Mouse (Mus musculus) fat pad, adult 2 months (tissue): ENCODE data around the gene Glt6d1.

Experiments used
- DNase-seq: peaks from one replicate; pipeline ENCODE4 v3.0.0-alpha.2; 2011; ENCODE audit warnings: low read depth, low spot score; ENCODE audit errors: extremely low read depth

Gene Glt6d1

DNA sequence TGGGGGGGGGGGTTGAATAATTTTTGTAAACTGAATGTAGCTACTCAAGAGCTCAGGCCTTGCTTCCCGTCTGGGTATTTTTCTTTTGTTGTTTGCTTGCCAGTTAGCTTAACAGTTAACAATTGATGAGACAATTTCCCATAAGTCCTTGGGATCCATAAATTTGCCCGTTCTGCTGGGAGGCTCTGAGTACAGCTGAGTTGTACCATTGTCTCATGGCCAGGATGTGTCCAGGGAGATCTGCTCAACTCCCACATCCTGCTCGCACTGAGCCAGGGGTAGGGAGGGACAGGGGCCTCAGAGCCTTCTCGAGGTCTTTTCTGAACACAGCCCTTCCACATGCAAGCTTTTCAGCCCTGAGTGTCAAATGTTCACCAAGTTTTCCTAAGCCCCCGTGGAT, 17.6 kb downstream of the Glt6d1 start:
- DNase-seq, result no peak

DNA sequence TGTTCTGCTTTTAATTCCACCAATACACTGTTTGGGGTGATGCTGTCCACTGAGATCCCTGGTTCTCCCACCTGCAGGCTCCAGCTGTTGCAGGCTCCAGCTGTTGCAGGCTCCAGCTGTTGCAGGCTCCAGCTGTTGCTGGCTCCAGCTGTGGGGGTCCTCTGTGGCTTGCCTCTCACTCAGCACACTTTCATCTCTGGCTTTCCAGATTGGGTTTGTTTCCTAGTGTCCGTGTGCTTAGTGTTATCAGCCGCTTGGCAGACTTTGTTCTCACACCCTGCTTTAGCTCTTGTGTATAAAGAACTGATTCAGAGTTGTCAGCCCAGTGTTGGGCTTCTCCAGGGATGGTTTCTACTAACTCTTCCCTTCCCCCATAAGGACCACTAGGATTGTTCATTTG, 18.0 kb downstream of the Glt6d1 start:
- no peak for DNase-seq

DNA sequence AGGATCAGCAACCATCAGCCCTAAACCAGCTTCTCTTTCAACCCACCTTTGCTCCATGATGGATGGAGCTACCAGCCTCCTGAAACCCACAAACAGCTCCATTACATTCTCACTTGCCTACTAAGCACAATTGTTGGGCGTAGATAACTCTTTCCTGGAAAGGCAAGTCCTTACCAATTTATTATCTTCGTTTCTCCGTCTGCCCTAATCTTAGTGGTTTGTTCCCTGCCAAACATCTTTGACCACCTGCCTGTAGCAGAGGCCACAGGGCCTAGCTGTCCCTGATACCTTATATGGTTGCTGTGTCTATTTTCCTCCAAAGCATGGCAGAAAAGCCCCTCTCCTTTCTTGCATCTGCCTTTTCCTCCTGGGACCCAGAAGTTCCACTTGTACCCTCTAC, 26.6 kb downstream of the Glt6d1 start:
- DNase-seq, result no peak

DNA sequence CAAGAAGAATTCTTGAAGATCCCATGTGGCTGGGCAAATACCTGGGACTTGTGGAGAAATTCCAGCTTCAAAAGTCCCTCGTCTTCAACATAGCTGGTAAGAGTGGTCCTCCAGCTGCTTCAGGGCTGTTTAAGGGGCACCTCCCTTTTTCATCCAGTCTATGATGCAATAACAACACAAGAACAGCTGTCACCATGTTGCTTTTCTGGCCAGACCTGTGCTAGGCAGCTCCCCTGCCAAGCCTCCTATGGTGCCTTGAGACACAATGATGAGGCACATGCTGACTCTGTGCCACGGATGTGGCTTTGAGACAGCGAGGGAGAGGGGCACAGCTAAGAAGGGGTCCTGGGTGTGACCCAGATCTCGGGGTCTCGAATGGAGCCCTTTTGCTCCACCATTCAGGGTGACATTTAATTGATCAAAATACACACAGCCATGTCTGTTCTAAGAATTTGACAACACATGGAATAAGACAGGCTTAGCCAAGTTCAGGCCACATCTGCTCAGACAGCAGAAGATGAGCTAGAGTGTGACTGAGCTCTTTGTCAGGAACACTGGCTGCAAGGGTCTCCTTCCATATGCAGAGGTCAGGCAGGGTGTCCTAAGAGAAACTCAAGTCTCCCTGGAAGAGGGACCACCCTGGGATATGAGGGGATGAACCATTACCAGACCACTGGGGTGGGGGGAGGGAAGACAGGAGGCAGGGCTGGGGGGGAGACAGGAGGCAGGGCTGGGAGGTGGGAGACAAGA, 29.9 kb downstream of the Glt6d1 start:
- DNase-seq, result no peak

DNA sequence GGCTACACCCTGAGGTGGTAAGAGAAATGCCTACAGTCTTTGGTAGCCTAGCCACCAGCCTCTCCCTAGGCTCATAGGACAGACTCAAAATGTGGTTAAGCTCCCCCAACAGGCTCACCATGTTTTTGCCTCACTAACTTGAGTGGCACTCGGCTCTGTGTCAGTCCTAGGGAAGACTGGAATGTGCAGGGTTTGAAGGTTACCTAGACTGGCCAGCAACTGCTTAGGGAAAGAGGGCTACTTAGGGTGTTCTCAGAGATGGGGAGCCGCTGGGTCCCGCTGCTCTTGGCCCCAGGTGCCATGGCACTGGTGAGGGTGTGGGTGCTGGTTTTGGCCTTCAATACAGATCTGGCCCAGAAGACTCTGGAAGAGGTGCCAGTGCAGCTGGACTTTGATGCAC, 33.7 kb downstream of the Glt6d1 start, which contains the start of gene Gm13539:
Gene Gm13539 (plus strand): TSS at position 301 of the 400 bp plus-strand sequence.
- DNase-seq, result no peak

DNA sequence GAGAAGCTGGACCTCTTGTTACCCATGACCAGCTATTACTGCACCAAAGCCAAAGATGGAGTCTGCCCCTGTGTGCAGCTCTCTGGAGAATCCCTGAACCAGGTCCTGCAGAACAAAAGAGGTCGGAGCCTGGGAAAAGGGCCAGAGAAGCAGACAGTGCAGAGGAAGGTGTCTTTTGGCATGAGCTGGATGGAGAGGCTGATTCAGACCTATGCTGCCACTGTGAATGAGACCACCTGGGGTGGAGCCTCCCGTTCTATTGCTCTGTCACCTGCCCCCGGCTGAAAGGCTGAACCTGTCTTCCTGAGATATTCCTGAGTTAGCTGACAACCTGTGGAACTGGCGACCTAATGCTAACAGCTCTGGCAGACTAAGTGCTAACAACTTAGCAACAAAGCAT, 34.7 kb downstream of the Glt6d1 start:
- DNase-seq, result no peak

DNA sequence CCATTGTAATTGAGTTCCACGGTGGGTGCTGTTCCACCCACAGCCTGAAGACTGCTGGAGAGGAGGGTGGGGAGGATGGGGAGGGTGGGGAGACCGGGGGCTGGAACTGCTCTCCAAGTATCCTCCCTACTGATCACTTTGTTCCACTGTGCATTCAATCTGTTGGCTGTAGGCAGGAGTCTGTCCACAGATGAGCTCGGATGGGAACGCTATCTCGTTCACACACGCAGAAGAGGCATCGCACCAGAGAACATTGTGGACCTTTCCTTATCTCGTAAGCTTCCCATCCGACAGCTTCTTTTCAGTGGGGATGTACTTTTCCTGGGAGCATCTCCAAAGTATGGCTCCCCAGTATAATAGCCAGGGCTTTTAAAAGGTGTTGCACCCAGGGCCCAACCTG, 36.6 kb downstream of the Glt6d1 start:
- DNase-seq, result no peak

DNA sequence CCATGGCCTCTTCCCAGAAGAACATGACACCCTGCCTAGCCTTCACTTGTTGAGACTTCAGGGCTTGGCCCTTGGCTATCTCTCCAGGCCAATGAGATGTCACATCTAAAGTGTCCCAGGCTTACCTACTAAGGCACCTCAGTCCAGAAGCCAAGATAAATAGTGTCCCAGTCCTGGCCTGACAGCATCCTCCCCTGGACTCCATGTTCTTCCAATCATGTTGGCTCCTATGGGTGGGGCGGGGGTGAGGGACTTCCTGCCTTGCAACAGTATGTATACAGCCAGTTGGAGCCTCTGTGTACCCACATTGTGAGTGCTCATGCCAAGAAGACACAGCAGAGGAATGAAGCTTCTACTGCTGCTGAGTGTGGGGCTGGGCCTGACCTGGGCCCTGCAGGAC, 38.9 kb downstream of the Glt6d1 start, which contains the start of gene Lcn11:
Gene Lcn11 (plus strand): TSS at position 301 of the 400 bp plus-strand sequence.
- no peak for DNase-seq

DNA sequence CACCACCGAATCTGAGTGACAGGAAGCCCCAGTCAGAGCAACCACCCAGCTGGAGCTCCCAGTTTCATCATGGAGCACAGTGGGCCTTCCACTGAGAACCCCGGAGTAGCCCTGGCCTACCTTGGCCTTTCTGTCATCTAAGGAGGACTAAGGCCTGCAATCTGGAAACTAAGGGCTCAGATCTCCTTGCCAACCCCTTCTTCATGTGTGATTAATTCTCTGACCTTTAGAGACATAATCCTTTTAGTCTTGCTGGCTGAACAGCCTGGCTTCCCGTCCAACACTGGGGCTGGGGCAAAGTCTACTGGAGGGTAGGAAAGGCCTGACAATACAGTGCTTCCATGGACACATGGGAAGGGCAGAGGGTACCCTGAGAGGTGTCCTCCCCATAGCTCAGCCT, 39.7 kb downstream of the Glt6d1 start:
- no peak for DNase-seq

DNA sequence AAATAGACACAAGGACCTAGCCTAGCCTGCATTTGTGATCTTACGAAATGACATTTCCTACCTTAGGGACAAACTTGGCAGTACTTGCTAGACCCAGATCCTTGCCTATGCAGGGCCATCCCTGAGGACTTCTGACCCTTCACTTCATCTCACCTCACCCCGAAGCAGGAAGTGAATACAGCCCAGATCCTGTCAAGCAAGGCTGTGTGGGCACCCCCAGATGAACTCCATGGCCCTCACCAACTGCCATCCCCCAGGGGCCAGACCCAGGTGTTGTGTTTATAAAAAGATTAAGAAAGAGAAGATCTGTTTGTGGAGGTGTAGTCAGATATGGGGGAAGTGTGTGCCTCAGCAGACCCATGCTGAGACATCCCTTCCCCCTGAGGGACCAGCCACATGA, 41.0 kb downstream of the Glt6d1 start:
- DNase-seq, result no peak

DNA sequence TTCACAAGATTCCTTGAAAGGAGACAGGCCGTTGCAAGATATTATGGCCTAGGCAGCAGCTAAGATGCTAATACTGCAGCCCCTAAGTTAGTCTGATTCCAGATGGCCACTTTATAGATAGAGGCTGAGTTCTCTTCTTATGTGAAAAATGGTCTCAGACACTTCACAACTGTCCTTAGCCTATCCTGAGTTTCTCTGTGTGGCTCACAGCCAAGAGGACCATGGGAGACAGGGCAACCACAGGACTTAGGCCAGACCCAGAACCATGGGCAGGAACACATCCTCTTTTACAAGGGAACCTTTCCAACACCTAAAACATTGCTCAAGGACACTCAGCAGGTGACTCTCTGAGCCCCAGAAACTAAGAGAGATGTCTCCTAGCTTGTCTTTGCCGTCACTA, 42.1 kb downstream of the Glt6d1 start:
- DNase-seq, result no peak

DNA sequence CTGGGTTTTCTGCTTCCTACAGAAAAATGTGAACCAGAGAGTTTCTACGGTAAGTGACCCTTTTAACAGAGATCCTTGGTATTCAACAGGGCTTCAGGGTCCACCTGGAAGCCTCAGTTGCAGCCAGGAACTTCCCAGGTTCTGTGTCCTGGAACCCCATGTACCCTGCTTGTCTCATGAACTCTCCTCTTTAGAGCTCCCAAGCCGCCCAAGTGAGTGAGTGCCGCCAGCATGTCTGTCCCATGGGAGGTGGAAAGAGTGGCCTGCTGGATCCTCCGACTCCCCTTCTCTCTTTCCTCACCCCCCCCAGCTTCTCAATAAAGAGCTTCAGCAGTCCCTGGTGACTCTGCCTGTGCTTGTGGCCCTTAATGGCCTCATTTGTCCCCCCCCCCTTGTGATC, 47.9 kb downstream of the Glt6d1 start:
- no peak for DNase-seq

DNA sequence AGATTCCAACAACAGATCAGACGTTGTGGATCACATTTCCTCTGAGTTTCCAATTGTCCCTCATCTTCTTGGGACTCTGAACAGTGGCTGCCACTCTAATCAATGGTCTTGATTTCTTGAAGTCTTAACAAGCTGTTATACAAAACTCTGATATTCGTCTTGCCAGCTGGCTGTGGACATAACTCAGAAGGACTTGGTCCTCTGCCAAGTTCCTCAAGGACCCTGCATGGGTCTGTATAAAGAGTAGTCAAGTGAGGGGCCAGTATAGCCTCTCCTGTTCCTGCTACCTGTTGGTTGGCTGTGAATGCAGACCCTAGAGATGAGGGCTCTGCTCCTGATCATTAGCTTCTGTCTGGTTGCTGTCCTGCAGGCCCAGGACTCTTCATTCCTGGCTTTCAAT, 50.4 kb downstream of the Glt6d1 start, which contains the start of gene Lcn3:
Gene Lcn3 (plus strand): TSS at position 301 of the 400 bp plus-strand sequence.
- no peak for DNase-seq

DNA sequence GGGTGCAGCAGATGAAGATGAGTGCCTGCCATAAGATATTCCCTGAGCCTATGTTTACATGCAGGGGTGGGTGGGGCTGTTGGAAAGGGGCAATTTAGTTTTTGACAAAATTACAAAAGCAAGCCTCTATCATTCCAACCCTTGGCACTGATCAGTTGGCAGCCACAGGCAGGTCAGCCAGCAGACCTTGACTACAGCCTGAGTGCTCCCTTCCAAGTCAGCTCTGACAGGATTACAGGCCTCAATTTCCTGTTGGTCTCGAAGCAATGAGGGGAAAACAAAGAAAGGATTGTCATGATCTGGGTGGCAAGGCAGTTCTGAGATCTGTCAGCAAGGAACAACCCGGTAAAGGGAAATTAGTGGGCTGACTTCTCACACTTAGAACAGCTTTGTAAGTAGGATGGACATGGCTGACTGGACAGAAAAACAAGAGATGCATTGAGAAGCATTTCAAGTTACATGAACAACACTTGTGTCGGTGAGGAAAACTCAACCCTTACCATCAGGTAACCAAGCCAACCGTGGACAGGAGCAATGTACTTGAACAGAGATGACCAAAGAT, 57.5 kb downstream of the Glt6d1 start:
- DNase-seq, result no peak

DNA sequence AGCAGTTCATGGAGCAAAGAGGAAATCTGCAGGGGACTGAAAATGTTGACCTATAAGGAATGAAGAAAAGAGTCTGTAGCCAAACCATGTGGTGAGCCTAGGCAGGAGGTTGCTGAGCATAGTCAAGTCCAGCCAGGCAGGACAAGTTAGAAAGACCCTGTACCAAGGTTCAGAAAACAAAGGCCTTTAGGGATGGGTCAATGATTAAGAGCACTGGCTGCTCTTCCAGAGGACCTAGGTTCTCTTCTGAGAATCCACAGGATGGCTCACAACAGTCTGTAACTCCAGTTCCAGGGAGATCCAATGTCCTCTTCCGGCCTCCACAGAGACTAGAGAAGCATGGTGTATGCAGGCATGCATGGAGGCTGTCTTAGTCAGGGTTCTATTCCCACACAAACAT, 61.4 kb downstream of the Glt6d1 start:
- no peak for DNase-seq
